ENCODE assay signal across 9 mouse cellular contexts in genomic region chrX:107402481-107402880, GRCm38 (mm10). TPM values are rescaled to one million over a fixed set of nuclear protein-coding genes. Genes with fewer than 3 reads are reported as not detected.
DNase-seq lines count a peak whose midpoint lies in the region; ATAC-seq and TF ChIP-seq lines count a peak whose summit lies in the region.
"Had no signal": no experiment of that assay in that cellular context is flagged by ENCODE, and none has a peak within 500 bp of the region (broad histone marks: within the 10 kb centered on the region; RNA-seq: fewer than 3 reads in every experiment).

No protein-coding gene starts in this region.

- peak; percentile 19; the same call in 1 of the 2 replicates for ATAC-seq in forebrain, embryonic 11.5 days (replicated peaks; ENCODE audit: low FRiP score)
- no peak for ATAC-seq in intestine, postnatal 0 days

- peak; percentile 62 for DNase-seq in embryo, embryonic 11 days
- no peak for DNase-seq in embryo, embryonic 9.5 days (ENCODE audit: extremely low spot score)
- peak; percentile 53 for DNase-seq in CD4-positive, CD25-positive, alpha-beta regulatory T cell, adult 2 months (ENCODE audit: low read depth, low spot score)
- DNase-seq in forebrain, embryonic 11.5 days (ENCODE audit: low spot score): no peak
- no peak for DNase-seq in midbrain, embryonic 10.5 days (ENCODE audit: low spot score)
- no peak for DNase-seq in yolk sac, embryonic 10.5 days (ENCODE audit: low spot score)
- DNase-seq in urinary bladder, postnatal 25 days (ENCODE audit: low spot score): no peak

- no peaks in the 10 kb centered on the region for H3K36me3 ChIP-seq in forebrain, embryonic 11.5 days (ENCODE audit: control insufficient read depth, insufficient read depth, low read length)
- no peaks in the 10 kb centered on the region for H3K36me3 ChIP-seq in intestine, postnatal 0 days (ENCODE audit: control insufficient read depth, insufficient read depth)
- no peaks in the 10 kb centered on the region for H3K36me3 ChIP-seq in midbrain, embryonic 10.5 days

- no peak overlapping the region for H3K27ac ChIP-seq in forebrain, embryonic 11.5 days (ENCODE audit: low read depth, low read length)
- H3K27ac ChIP-seq in intestine, postnatal 0 days (ENCODE audit: low read depth, low read length): no peak overlapping the region
- peak overlapping the region; percentile 69 for H3K27ac ChIP-seq in midbrain, embryonic 10.5 days (replicated peaks)

- H3K9ac ChIP-seq in forebrain, embryonic 11.5 days (ENCODE audit: low read length): peak overlapping the region; percentile 38; the same call in 1 of the 2 replicates
- H3K9ac ChIP-seq in intestine, postnatal 0 days (ENCODE audit: low read depth, low read length): no peak overlapping the region

- H3K4me2 ChIP-seq in forebrain, embryonic 11.5 days (ENCODE audit: low read depth, low read length, severe bottlenecking): peak overlapping the region; percentile 50
- peak overlapping the region; percentile 60 for H3K4me2 ChIP-seq in intestine, postnatal 0 days (replicated peaks; ENCODE audit: low read depth)

- peak overlapping the region; percentile 39 for H3K4me3 ChIP-seq in forebrain, embryonic 11.5 days (ENCODE audit: low read depth, low read length)
- H3K4me3 ChIP-seq in intestine, postnatal 0 days (ENCODE audit: low read depth, low read length): peak overlapping the region; percentile 41
- peak overlapping the region; percentile 61 for H3K4me3 ChIP-seq in midbrain, embryonic 10.5 days

- WGBS in forebrain, embryonic 11.5 days: 21% methylated on average over 18 of the region's 18 CpGs
- WGBS in intestine, postnatal 0 days: 33% methylated on average over 18 of the region's 18 CpGs
- 28% methylated on average over 18 of the region's 18 CpGs for WGBS in midbrain, embryonic 10.5 days

- no peaks in the 10 kb centered on the region for H3K27me3 ChIP-seq in forebrain, embryonic 11.5 days (ENCODE audit: control insufficient read depth, insufficient read depth, low read length)
- H3K27me3 ChIP-seq in intestine, postnatal 0 days (replicated peaks; ENCODE audit: control insufficient read depth, insufficient read depth, low read length): no peaks in the 10 kb centered on the region
- peaks cover 30% of the 10 kb centered on the region for H3K27me3 ChIP-seq in midbrain, embryonic 10.5 days (ENCODE audit: low read depth, poor library complexity, severe bottlenecking)
- H3K27me3 ChIP-seq: CH12.LX had no signal

- TF ChIP-seq CTCF in intestine, postnatal 0 days (IDR thresholded peaks at IDR 0.05; ENCODE audit: low read depth): no peak

- H3K4me1 ChIP-seq in forebrain, embryonic 11.5 days (replicated peaks; ENCODE audit: control insufficient read depth, insufficient read depth, low read length): no peaks in the 10 kb centered on the region
- H3K4me1 ChIP-seq in intestine, postnatal 0 days (replicated peaks; ENCODE audit: control insufficient read depth, insufficient read depth, low read length): no peaks in the 10 kb centered on the region
- peaks cover 7% of the 10 kb centered on the region for H3K4me1 ChIP-seq in midbrain, embryonic 10.5 days

- no peaks in the 10 kb centered on the region for H3K9me3 ChIP-seq in forebrain, embryonic 11.5 days (ENCODE audit: control insufficient read depth, low read length)
- no peaks in the 10 kb centered on the region for H3K9me3 ChIP-seq in intestine, postnatal 0 days (ENCODE audit: control insufficient read depth)
- no peaks in the 10 kb centered on the region for H3K9me3 ChIP-seq in midbrain, embryonic 10.5 days (replicated peaks)

RNA-seq across cellular contexts. Expression of gene Itm2a, which starts 0.7 kb away (rescaled TPM):
- polyA plus RNA-seq in forebrain, embryonic 11.5 days (2014; fragmentation: Nextera tagmentation; extraction: Ambion mirVana): 87.6 and 94.8 TPM in 2 replicates
- polyA plus RNA-seq in intestine, postnatal 0 days (2015; fragmentation: Nextera tagmentation; extraction: Ambion mirVana): 187 and 193 TPM in 2 replicates
- 86.5 and 106 TPM in 2 replicates for polyA plus RNA-seq in midbrain, embryonic 10.5 days (2016; fragmentation: Nextera tagmentation; extraction: Ambion mirVana)

Comparison
In these comparisons a context has a peak if more than half of its experiments do, and no peak if none do; other contexts are left out.
1. DNase-seq: peak in embryo, embryonic 11 days (single experiment) and CD4-positive, CD25-positive, alpha-beta regulatory T cell, adult 2 months (single experiment); none in embryo, embryonic 9.5 days (single experiment), forebrain, embryonic 11.5 days (single experiment), midbrain, embryonic 10.5 days (single experiment), yolk sac, embryonic 10.5 days (single experiment) and urinary bladder, postnatal 25 days (single experiment).
2. Peak in every context shown above with its lines, with median percentiles within 50 percentile points of each other: H3K4me3 ChIP-seq.